Mouse (Mus musculus): ENCODE measurements around the gene Tcn2. TPM values are rescaled to one million over a fixed set of nuclear protein-coding genes. Genes with fewer than 3 reads are reported as not detected.
"Not testable (repeated sequence)": the region's sequence is repeated elsewhere in the genome, so short reads cannot be mapped to it uniquely, and the experiment has no call there.

Tcn2 gene
- total RNA-seq (2021), result 10 to 100 TPM; 10.1 to 10.9 TPM

DNA sequence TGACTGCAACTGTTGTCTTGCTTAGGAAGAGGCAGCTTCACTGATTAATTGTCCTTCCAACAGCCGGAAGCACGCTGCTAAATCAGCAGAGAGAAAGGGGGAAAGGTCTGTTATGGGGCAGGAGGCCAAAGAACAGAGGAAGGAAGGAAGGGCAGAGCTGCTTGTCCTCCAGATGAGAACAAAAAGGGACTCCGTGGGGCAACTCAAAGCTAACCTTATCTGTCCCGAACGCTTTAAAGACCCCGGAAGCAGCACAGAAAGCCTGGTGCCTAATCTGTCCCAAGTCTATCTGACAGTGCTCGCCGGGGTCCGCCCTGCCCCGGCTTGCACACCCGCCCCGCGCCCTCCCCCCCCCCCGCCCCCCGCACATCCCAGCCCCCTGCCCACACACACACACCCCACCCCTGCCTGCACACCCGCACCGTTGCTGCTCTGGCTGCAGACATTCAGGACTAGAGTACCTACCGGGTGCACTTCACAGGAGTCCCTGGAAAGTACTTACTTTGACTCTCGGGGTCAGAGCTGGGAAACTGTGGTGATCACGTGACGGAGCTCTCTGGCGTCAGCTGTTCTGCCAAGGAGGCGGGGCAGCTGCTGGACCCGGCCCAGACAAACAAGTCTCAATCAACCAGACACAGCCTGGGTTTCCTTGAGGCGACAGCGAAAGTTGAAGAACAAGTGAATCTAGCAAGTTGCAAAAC is at the start of gene Tcn2:
Gene Tcn2 (minus strand): TSS at position 649 of the 701 bp plus-strand sequence.
- DNase-seq, result peak; percentile 83
- intact Hi-C loops (cut with DNase I), result no loop called here

DNA sequence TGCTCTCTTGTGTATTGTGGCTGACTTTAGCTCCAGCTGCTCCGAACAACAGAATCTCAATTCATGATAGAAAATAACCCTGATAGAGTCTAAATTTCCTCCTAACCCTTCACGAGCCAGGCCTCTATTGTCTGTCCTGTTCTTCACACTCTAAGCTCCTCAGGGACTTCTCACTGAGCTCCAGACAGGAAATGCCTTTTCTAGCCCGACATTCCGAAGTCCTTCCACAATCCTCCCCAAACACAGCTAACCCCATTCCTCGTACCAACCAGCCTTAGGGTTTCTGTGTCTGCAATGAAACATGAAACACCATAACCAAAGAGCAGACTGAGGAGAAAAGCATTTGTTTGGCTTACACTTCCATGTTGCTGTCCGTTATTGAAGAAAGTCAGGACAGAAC is 49.6 kb upstream of the Tcn2 start:
- DNase-seq, result no peak
- intact Hi-C loops (cut with DNase I), result no loop called here

- intact Hi-C loops (cut with DNase I), result no loop called here
- no peak for DNase-seq
These were observed 46.5 kb upstream of the Tcn2 start for GRCm38 (mm10) chr11:3978421-3978820.

DNA sequence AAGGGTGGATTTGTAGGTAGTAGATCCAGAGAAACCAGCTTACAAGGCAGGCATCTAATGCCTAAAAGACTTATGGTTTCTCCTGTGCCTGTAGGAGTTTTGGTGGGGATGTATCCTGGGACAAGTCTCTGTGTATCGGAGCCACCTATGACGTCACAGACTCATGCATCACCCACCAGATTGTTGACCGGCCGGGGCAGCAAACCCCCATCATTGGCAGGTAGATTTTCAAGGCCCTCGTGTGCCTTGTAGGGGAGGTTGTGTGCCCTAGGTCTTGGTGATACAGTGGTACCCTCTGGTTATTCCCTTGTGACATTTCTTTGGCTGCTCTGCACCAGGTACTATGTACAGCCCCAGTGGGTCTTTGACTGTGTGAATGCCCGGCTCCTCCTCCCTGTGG is 44.7 kb upstream of the Tcn2 start, which contains the start of gene 4930556J24Rik:
Gene 4930556J24Rik (minus strand): TSS at position 101 of the 400 bp plus-strand sequence.
- no peak for DNase-seq
- intact Hi-C loops (cut with DNase I), result no loop called here

DNA sequence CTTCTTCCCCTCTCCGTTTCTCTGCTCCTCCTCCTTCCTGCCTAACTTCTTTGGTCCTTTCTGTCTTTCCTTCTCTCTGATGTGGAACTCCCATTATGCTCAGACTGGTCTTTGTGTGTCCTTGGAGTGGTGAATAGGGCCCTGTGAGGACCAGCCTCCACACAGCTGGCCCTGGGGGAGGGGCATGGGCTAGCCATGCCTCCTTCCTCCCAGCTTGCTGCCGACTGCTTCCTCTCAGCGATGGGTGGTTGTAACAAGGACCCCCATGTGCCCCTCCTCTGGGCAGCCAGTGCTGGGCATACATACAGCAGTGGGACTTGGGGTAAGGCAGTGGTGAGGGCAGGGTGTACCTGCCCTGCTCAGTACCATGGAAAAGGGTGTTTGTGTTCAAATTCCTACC is 42.4 kb upstream of the Tcn2 start:
- intact Hi-C loops (cut with DNase I), result no loop called here
- DNase-seq, result no peak

GRCm38 (mm10) chr11:3973081-3973480 is 41.1 kb upstream of the Tcn2 start:
- no peak for DNase-seq
- intact Hi-C loops (cut with DNase I), result no loop called here

DNA sequence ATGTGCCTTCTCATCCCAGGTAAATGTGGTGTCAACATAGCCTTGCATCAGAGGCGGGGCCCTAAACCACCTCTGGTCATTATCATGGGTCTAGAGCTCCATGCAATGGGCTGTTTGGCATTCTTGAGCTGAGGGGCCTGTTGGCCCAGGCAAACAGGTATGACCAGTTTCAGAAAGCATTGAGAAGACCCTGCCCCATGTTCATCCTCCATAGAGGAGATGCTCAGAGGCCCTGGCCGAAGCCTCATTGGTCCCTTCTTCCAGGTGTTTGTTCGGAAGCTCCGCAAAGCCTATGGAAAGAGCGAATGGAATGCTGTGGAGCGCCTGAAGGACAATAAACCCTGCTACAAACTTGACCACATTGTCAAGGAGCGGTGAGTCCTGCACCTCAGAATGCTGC is 38.4 kb upstream of the Tcn2 start:
- intact Hi-C loops (cut with DNase I), result no loop called here
- DNase-seq, result no peak

GRCm38 (mm10) chr11:3969837-3970236 is 37.9 kb upstream of the Tcn2 start:
- intact Hi-C loops (cut with DNase I), result no loop called here
- no peak for DNase-seq

DNA sequence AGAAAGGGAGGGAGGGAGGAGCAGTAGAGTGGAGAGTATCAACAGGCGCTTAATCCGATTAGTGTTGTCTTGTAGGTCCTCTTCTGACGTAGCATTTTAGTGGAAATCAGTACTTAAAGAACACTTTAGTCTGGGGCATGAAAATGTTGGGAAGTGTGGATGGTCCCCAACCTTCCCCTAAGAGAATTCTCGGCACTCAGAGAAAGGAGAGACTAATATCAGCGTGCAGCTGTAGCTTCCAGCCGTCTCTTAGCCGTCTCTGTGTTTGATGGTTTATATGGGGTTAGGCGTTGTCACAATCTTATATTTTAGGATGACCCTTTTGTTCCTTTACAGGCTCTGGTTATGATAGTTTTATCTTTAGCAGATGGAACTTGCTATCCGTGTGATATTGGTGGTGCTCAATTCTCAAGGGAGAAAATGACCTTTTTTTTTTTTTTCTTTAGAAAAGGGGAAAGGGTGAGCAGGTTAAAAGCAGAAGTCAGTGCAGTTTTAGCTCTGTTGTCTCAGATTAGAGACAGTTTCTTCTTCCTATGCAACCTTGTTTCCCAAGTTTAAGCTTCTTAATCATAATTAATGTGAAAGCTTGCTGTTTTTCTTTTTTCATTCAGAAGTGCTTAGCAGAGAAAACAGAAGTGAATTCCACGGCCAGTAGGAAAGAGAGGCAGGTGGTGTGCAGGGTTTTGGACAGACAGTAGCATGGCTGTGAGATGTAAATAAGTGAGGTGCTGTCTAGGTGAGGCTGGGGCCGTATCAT is 32.6 kb upstream of the Tcn2 start:
- intact Hi-C loops (cut with DNase I), result no loop called here
- DNase-seq, result no peak

DNA sequence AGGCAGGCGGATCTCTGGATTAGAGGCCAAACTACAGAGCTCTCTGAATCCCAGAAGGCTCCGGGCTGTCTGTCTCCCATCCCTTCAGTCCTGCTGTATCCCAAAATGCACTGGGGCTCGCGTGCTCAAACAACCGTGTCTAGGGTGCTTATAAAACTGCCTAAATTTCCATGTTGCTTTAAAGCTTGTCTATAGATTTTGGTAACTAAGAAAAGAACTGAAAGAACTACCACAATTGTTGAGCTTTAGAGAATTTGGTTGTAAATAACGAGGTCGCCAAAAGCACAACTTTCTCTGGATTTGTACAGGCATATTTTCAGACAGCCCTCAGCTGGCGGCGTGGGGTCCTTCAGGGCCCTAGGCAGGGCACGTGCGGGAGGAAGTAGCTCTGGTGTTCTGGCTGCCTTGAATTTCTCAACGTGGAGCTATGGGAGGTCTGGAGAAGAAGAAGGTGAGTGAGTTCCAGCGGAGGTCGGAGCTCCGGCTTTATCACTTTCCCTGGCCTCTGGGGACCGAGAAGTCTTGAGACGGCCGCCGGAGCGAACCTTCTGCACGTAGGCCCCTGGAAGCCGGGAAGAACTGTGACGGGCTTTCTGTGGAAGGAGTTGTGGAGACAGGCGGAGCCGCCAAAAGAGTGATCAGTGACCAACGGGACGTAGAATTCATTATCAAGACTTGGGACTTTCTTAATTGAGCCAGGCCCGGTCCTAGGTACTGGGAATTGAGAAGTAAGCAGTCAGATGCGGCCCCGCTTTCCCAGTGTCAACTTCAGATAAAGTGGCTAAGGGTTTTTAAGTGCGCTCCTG is 31.9 kb upstream of the Tcn2 start, which contains the start of gene Pes1:
Gene Pes1 (plus strand): TSS at position 366 of the 806 bp plus-strand sequence.
- intact Hi-C loops (cut with DNase I), result no loop called here

DNA sequence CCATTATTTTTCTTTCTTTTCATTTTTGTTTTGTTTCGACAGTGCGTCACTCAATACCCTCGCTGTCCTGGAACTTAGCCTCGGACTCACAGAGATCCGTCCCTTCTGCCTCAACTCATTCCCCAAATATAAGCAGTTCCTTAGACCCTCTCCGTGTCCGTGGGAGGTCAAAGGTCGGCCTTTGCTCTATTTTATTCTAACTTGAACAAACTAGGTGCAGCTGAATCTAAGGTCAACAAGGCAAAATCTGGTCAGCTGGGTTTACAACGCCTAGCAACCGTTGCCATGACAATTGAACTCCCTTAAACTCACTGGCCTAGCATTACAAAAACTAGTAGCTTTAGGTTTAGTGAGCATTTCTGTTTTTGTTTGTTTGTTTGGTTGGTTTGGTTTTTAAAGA is 31.2 kb upstream of the Tcn2 start:
- intact Hi-C loops (cut with DNase I), result no loop called here
- DNase-seq, result peak; percentile 5

More for the DNA sequence above, 31.9 kb upstream of the Tcn2 start, which contains the start of gene Pes1:
- peak; percentile 71 for DNase-seq

- no peak for DNase-seq
- intact Hi-C loops (cut with DNase I), result no loop called here
These were observed 29.8 kb upstream of the Tcn2 start for GRCm38 (mm10) chr11:3961761-3962160.

GRCm38 (mm10) chr11:3960901-3961300 is 28.9 kb upstream of the Tcn2 start:
- no peak for DNase-seq
- intact Hi-C loops (cut with DNase I), result no loop called here

GRCm38 (mm10) chr11:3955371-3955770 is 23.4 kb upstream of the Tcn2 start:
- intact Hi-C loops (cut with DNase I), result not testable (repeated sequence)

GRCm38 (mm10) chr11:3954876-3955275 is 22.9 kb upstream of the Tcn2 start:
- DNase-seq; intact Hi-C loops (cut with DNase I): not testable (repeated sequence)

More at GRCm38 (mm10) chr11:3955371-3955770, 23.4 kb upstream of the Tcn2 start:
- DNase-seq, result not testable (repeated sequence)

GRCm38 (mm10) chr11:3946386-3946785 is 14.4 kb upstream of the Tcn2 start:
- intact Hi-C loops (cut with DNase I), result no loop called here
- no peak for DNase-seq

DNA sequence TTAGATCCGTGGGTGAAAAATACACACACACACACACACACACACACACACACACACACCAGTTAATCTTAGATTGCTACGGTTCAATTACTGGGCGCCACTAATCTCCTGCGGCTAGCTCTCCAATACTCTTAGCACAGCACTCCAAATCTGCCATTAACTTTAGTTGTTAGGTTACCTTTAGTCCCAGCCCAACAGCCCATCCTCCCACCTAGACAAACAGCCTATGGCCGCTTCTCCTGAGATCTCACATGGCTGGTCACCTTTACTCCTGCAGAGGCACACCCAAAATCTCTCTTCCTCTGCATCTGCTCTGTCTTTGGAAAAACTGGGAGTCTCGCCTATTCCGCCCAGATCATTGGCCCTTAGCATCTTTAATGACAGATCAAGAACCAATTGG is 9.4 kb upstream of the Tcn2 start:
- intact Hi-C loops (cut with DNase I), result no loop called here
- DNase-seq, result no peak

DNA sequence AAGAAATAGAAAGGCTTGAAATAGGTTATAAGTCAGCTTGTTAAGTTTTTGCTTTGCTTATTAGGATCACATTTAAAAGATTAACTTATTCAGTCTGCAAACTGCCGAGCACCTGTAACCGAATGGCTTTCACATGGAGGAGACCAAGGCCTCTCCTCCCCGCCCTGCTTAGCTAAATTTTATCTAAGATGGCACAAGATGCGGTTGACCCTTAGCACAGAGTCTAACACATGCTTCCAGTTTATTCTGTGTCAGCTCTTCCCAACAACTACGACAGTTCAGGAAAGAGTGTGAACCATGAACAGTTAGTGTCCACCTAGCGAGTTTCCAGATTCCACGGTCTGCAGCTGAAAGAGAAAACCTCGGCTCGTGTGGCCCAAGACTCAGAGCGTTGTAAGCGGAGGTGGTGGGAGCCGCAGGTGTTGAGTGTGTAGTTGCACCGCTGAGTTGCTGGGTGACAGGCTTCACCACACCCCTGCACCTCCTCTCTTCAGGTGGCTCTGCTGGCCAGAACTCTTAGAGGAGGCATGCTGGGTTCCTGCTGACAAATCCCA is 5.4 kb upstream of the Tcn2 start:
- no peak for DNase-seq
- intact Hi-C loops (cut with DNase I), result no loop called here

- intact Hi-C loops (cut with DNase I), result no loop called here
- DNase-seq, result no peak
These were observed 4.4 kb upstream of the Tcn2 start for GRCm38 (mm10) chr11:3936318-3936717.

DNA sequence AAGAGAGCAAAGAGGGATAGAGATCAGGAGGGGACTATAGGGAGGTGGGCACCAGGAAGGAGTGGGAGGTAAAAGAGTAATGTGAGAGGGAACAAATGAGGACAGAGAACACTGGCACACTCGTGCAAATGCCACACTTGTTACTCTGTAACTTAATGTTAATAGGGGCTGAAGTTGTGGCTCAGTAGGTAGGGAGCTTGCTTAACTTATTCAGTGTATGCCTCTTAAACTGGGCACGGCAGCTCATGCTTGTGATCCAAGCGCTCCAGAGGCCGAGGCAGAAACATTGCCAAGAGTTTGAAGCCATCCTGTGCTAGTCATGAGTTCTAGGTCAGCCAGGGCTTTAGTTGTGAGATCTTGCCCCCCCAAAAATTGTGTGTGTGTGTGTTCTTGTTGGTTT is 3.2 kb upstream of the Tcn2 start:
- intact Hi-C loops (cut with DNase I), result no loop called here
- DNase-seq, result no peak

DNA sequence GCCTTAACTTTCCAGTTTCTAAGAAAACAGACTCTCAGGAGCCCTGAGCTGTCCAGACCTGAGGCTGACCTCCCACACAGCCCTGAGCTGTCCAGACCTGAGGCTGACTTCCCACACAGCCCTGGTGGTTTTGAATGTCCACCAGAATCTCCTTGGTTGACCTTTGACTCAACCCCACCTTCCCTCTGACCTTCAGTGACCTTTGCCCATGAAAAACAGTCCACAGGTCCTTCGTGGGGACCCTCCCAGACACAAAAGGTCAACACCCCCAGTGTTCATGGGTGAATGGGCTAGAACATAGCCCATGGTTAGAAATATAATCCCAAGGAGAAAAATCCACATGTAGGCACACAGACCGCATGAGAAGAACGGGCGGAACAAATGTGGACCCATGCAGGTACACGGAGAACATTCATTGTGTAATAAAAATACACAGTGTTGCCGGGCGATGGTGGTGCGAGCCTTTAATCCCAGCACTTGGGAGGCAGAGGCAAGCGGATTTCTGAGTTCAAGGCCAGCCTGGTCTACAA is 1.9 kb upstream of the Tcn2 start:
- no peak for DNase-seq
- intact Hi-C loops (cut with DNase I), result no loop called here

Measured in left cerebral cortex, postnatal 4 days (tissue).